Mouse (Mus musculus) G1E (cell line): Measurements from ENCODE around the gene Myo1a. TPM values are rescaled to one million over a fixed set of nuclear protein-coding genes. Genes with fewer than 3 reads are reported as not detected.

ENCODE experiments used
- ATAC-seq: 2 replicates; pipeline ENCODE4 v1.8.0; 2016; ENCODE audit warnings: mild to moderate bottlenecking; ENCODE audit not compliant: insufficient number of reproducible peaks, poor library complexity, low FRiP score, severe bottlenecking; ENCODE audit errors: extremely low read depth
- DNase-seq: peaks from one replicate; pipeline ENCODE4 v3.0.0; 2012; ENCODE audit warnings: low spot score
- H3K27me3 ChIP-seq: 2 replicates; pipeline ENCODE4 v1.6.1; 2012; ENCODE audit warnings: mild to moderate bottlenecking, low read length, inconsistent platforms; ENCODE audit not compliant: insufficient read depth
- H3K36me3 ChIP-seq: replicated peaks from 2 replicates; pipeline ENCODE3; 2012; ENCODE audit warnings: mild to moderate bottlenecking, inconsistent platforms
- H3K4me1 ChIP-seq: 2 replicates; pipeline ENCODE4 v1.6.1; 2012; ENCODE audit warnings: low read depth, low read length, inconsistent platforms, mixed read lengths; ENCODE audit not compliant: insufficient read depth
- H3K4me3 ChIP-seq: 2 replicates; pipeline ENCODE4 v1.5.1; 2012; ENCODE audit warnings: low read depth, mild to moderate bottlenecking, inconsistent platforms, low read length, moderate library complexity, mixed read lengths
- H3K9me3 ChIP-seq: replicated peaks from 2 replicates; pipeline ENCODE4 v1.6.1; 2012; ENCODE audit warnings: inconsistent platforms
- CTCF ChIP-seq: IDR thresholded peaks from 2 replicates; pipeline ENCODE4 v1.5.1; 2012; ENCODE audit warnings: low read depth, low read length, inconsistent platforms, mixed read lengths
- GATA1 ChIP-seq: IDR thresholded peaks from 2 replicates; pipeline ENCODE4 v1.6.1; 2012; ENCODE audit warnings: borderline replicate concordance, low read length, inconsistent platforms, mixed read lengths
- GATA2 ChIP-seq: IDR thresholded peaks from 2 replicates; pipeline ENCODE4 v1.6.1; 2012; ENCODE audit warnings: low read depth, low read length, inconsistent platforms, borderline replicate concordance
- POLR2AphosphoS5 ChIP-seq: IDR thresholded peaks from 2 replicates; pipeline ENCODE4 v1.6.1; 2012; ENCODE audit warnings: low read depth, low read length, inconsistent platforms; ENCODE audit not compliant: insufficient replicate concordance
- TAL1 ChIP-seq: conservative IDR thresholded peaks from 2 replicates; pipeline ENCODE4 v1.6.1; 2012; ENCODE audit warnings: low read depth, low read length, inconsistent platforms, mixed read lengths
- polyA plus RNA-seq: library from polyadenylated mRNA; stranded (reverse); fragments of >175 nt; gene quantifications from 2 replicates; pipeline ENCODE4 v1.2.3, GENCODE M21; 2012
- total RNA-seq, 2 experiments: library from RNA; stranded (forward) in 1 of 2; stranded (reverse) in 1 of 2; fragments of 200-1000 nt in 1 of 2; fragments of >200 nt in 1 of 2; fragmentation: Nextera tagmentation in 1 of 2; gene quantifications; 2 replicates each; pipeline ENCODE4 v1.2.3; 2014 to 2017

The Myo1a gene
- total and polyA plus RNA-seq, 3 experiments: 0.09 to 0.23 (median 0.16) TPM

- H3K27me3 ChIP-seq: no peaks in the 10 kb centered on the region
- TF ChIP-seq TAL1 (no peak), GATA1 (no peak), POLR2AphosphoS5 (no peak), CTCF (no peak), GATA2 (no peak)
- DNase-seq (no peak), ATAC-seq (peak; percentile 50)
- H3K4me1 ChIP-seq: peaks cover 84% of the 10 kb centered on the region
- peaks cover 10% of the 10 kb centered on the region for H3K36me3 ChIP-seq
- peaks cover 5% of the 10 kb centered on the region for H3K9me3 ChIP-seq
- H3K4me3 ChIP-seq: peak overlapping the region; percentile 25; the same call in 1 of the 2 replicates
Measured at GRCm38 (mm10) chr10:127736916-127737315, 31.9 kb downstream of the Myo1a start.

DNA sequence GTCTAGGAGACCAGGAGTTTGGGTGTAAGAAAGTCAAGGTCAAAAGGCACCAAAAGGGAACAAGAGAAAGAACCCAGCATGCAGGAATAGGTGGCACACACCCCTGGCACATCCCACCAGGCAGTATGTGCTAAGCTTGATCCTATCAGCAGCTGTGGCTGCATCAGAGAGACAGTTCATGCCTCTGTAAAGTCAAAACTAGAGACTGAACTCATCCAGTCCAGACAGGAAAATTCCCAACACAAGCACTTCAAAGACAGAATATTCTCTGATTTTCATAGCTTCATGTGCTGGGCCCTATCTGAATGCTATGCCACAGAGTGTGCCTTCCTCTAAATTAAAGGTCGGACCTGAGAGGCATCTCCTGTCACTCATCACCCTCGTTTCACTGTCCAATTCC lies 32.6 kb downstream of the Myo1a start:
- peaks cover 85% of the 10 kb centered on the region for H3K4me1 ChIP-seq
- H3K27me3 ChIP-seq: no peaks in the 10 kb centered on the region
- TF ChIP-seq CTCF: no peak
- no peak for TF ChIP-seq TAL1
- no peak for TF ChIP-seq POLR2AphosphoS5
- no peak for TF ChIP-seq GATA2
- no peak for TF ChIP-seq GATA1
- H3K4me3 ChIP-seq: peak overlapping the region; percentile 25; the same call in 1 of the 2 replicates
- no peak for ATAC-seq
- H3K36me3 ChIP-seq: peaks cover 16% of the 10 kb centered on the region
- no peak for DNase-seq
- H3K9me3 ChIP-seq: peaks cover 8% of the 10 kb centered on the region

- Histone ChIP-seq H3K36me3 (peaks cover 24% of the 10 kb centered on the region), H3K4me3 (peak overlapping the region; percentile 92; the same call in 1 of the 2 replicates), H3K9me3 (peaks cover 13% of the 10 kb centered on the region), H3K4me1 (peaks cover 89% of the 10 kb centered on the region), H3K27me3 (no peaks in the 10 kb centered on the region)
- TF ChIP-seq CTCF (peak; percentile 42; the same call in 1 of the 2 replicates), GATA2 (no peak)
- peak; percentile 52 for ATAC-seq
- DNase-seq: peak; percentile 59
Measured at GRCm38 (mm10) chr10:127738151-127738882, 33.3 kb downstream of the Myo1a start.

DNA sequence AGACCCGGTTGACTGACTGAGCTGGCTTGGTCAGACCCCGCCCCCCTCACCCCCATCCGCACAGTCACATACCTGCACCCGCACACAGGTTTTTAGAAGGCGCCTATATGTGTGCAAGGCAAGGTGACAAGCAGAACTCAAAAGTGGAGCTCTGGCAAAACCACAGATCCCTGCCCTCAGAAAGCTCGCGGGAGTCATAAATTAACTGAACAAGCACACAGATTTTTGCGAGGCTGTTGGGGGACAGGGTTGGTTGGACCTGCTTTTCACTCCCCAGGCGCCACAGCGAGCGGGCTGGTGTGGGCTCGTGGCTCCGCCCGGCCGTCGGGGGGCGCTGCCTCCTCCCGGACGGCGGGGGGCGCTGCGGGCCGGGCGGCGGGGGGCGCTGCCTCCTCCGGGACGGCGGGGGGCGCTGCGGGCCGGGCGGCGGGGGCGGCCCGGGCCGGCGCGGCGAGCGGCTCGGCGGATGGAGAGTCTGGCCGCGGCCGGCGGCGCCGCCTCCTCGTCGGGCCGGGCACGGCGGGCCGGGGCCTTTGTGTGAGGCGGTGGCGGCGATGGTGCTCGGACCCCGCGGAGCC lies 34.2 kb downstream of the Myo1a start, which contains the start of gene Zbtb39:
Gene Zbtb39, plus strand, starts transcription at position 456 of the 578 bp plus-strand sequence.
- Histone ChIP-seq H3K27me3 (no peaks in the 10 kb centered on the region), H3K4me3 (peak within 1 kb of the TSS; percentile 92), H3K36me3 (peaks cover 32% of the 10 kb centered on the region), H3K9me3 (peaks cover 13% of the 10 kb centered on the region), H3K4me1 (peaks cover 85% of the 10 kb centered on the region)
- no peak for TF ChIP-seq GATA1
- 0 out of 2 replicates have a peak, but pooled peaks have one; percentile 32 for TF ChIP-seq CTCF
- ATAC-seq (0 out of 2 replicates have a peak, but pooled peaks have one; percentile 12), DNase-seq (peak; percentile 82)

DNA sequence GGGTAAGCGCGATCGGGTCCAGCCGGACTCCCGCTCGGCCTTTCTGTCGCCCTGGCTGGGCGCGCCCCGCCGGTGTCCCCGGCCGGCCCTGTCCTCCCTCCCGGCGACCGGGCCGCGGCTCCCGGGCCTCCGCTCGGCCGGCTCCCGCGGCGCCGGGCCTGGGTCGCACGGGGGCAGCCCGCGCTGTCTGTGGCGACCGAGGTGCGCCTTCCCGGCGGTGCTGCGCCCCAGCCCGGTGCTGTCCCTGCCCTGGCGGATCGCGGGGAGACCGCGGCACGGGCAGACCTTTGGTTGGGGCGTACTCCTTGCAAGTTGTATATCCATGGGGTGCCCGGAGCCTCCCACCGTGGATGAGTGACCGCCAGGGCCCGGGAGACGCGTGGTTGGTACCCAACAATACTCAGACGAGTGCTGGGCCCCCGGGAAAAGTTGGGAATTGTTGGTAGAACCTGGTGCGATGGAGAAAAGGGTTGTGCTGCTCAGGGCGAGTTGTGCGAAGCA lies 34.7 kb downstream of the Myo1a start:
- DNase-seq (peak; percentile 44), ATAC-seq (no peak)
- Histone ChIP-seq H3K4me3 (peak overlapping the region; percentile 92), H3K27me3 (no peaks in the 10 kb centered on the region), H3K9me3 (peaks cover 13% of the 10 kb centered on the region), H3K36me3 (peaks cover 38% of the 10 kb centered on the region), H3K4me1 (peaks cover 86% of the 10 kb centered on the region)
- no peak for TF ChIP-seq POLR2AphosphoS5
- no peak for TF ChIP-seq CTCF
- TF ChIP-seq TAL1: no peak
- no peak for TF ChIP-seq GATA2
- TF ChIP-seq GATA1: no peak

- Histone ChIP-seq H3K36me3 (peaks cover 83% of the 10 kb centered on the region), H3K27me3 (no peaks in the 10 kb centered on the region), H3K4me1 (peaks cover 53% of the 10 kb centered on the region), H3K4me3 (no peak overlapping the region), H3K9me3 (peaks cover 8% of the 10 kb centered on the region)
- TF ChIP-seq TAL1 (no peak), GATA1 (no peak), GATA2 (no peak), POLR2AphosphoS5 (no peak), CTCF (peak; percentile 43)
- DNase-seq (no peak), ATAC-seq (no peak)
Measured at GRCm38 (mm10) chr10:127744661-127745060, 39.7 kb downstream of the Myo1a start.

GRCm38 (mm10) chr10:127745886-127746285 lies 40.9 kb downstream of the Myo1a start:
- peaks cover 88% of the 10 kb centered on the region for H3K36me3 ChIP-seq
- peaks cover 8% of the 10 kb centered on the region for H3K9me3 ChIP-seq
- DNase-seq (no peak), ATAC-seq (no peak)
- H3K27me3 ChIP-seq: peaks cover 5% of the 10 kb centered on the region; the same call in 1 of the 2 replicates
- no peak overlapping the region for H3K4me3 ChIP-seq
- TF ChIP-seq TAL1: no peak
- H3K4me1 ChIP-seq: peaks cover 43% of the 10 kb centered on the region
